Mouse (Mus musculus) spleen, adult 2 months (tissue): ENCODE results near the gene Arhgap31.

Source experiments
- CTCF ChIP-seq: fragments of 200-500 bp; IDR thresholded peaks from 2 replicates; pipeline ENCODE4 v1.5.1; 2011; ENCODE audit warnings: mild to moderate bottlenecking, inconsistent platforms; ENCODE audit not compliant: insufficient read depth, insufficient read length, insufficient replicate concordance; ENCODE audit errors: extremely low read depth
- POLR2A ChIP-seq: fragments of 200-500 bp; IDR thresholded peaks from 2 replicates; pipeline ENCODE4 v1.6.1; 2011; ENCODE audit warnings: low read depth, low read length, inconsistent platforms

- no peak for TF ChIP-seq CTCF
- TF ChIP-seq POLR2A: no peak
Observed at GRCm38 (mm10) chr16:38562968-38563327, 150.1 kb downstream of the Arhgap31 start.
